Mouse (Mus musculus) effector memory CD4-positive, alpha-beta T cell, adult 5 months (primary cell): ENCODE measurements around the gene Cdc45. TPM values are rescaled to one million over a fixed set of nuclear protein-coding genes. Genes with fewer than 3 reads are reported as not detected.

Source experiments
- polyA plus RNA-seq: library from polyadenylated mRNA; unstranded; fragments of 100-300 nt; shearing (Covaris generic); gene quantifications from one replicate; pipeline ENCODE4 v1.2.1, GENCODE M21; 2017

Cdc45 gene
- polyA plus RNA-seq = 2.9 TPM

DNA sequence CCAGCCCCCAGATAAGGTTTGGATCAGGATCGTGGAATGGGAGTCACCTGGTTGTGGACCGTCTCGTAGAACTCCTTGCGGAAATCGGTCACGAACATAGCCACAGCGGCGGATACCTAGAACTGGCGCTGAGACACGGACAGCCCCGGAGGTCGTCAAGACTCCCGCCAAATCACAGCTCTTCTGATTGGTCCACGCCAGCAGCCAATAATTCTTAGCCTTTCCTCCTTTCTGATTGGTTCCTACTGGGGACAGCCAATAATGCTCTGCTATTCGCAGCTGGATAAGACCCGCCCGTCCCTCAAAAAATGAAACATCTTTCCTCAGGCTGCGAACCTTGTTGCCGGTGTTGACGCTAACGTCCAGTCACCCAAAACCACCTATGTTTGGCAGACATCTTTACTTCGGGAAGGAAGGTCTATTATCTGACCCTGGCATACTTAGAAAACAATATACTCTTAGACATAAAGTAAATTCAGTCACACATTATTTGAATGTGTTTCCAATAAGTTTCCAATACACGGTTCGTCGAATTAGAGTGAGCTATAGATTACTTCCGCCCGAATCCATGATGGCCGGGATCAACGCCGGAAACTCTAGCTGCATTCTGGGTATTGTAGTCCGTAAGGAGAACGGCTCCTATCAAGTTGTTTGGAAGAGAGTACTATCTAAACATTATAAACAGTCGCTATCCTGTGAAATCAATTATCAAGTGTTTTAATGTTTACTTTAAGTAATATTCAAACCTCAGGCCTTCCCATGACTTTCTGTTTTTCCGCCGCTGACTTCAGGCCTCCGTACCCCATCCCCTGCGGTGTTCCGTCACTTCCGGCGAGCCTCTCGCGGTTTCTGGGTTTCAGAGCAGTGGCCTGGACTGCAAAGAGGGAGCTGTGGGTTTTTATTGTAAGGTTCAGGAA is at the start of gene Cdc45, which contains the start of gene Ufd1:
Gene Cdc45 (minus strand): TSS at position 520 of the 917 bp plus-strand sequence.
Gene Ufd1 (plus strand): TSS at position 312 of the 917 bp plus-strand sequence.

DNA sequence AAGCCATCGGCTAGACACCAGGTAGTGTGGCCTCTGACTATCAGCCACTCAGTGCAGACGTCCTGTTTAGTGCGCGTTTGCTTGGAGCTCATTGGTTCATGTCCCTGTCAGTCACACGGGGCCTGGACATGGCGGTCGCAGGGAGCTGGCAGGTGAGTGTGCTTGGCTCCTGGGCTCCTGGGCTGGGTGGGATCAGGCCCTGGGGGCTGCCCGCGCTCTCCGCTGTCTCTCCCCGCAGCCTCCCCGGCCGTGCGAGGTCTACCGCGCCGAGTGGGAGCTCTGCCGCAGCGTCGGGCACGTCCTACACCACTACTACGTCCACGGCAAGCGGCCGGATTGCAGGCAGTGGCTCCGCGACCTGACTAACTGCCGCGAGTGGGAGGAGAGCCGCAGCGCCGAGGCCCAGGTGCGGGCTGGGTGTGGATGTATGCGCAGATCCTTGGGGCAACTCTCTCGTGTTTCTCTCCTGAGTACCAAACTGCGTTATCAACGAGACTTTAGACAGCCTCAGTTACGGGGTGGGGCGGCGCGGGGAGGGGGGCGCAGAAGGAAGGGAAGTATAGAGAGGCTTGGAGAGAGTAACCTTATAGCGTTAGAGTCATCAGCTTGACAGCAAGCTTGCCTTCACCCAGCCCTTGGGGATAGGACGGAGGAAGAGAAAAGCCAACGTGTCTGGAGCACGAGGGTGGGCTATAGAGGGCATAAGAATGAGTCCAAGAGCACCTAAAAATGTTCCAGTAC is 24.9 kb upstream of the Cdc45 start, which contains the start of the genes 2510002D24Rik and Gm28539:
Gene 2510002D24Rik (plus strand): TSS at position 111 of the 741 bp plus-strand sequence.
Gene Gm28539 (plus strand): TSS at position 117 of the 741 bp plus-strand sequence.

GRCm38 (mm10) chr16:18776556-18777100 is 35.2 kb downstream of the Cdc45 start, which contains the start of gene Cldn5:
Cldn5 (plus strand) TSS chr16:18776847.

Other genes with a start within 250 kb of the Cdc45 start
- not detected for gene Tbx1, start 221.3 kb downstream of the Cdc45 start, polyA plus RNA-seq
- gene Gp1bb, start 189.6 kb downstream of the Cdc45 start, polyA plus RNA-seq = not detected
- gene Gm49601, start 185.6 kb downstream of the Cdc45 start, polyA plus RNA-seq = 0.89 TPM
- gene Sept5, start 182.0 kb downstream of the Cdc45 start, polyA plus RNA-seq = 0.46 TPM
- gene Cldn5, start 35.1 kb downstream of the Cdc45 start, polyA plus RNA-seq = not detected
- 110 TPM for gene Ufd1, start 208 bp downstream of the Cdc45 start, polyA plus RNA-seq
- 62.3 TPM for gene 2510002D24Rik, start 24.6 kb upstream of the Cdc45 start, polyA plus RNA-seq
- 1.4 TPM for gene Gm28539, start 24.6 kb upstream of the Cdc45 start, polyA plus RNA-seq
- 36.9 TPM for gene Mrpl40, start 64.9 kb upstream of the Cdc45 start, polyA plus RNA-seq
- 16.2 TPM for gene Hira, start 65.0 kb upstream of the Cdc45 start, polyA plus RNA-seq